Mouse (Mus musculus): ENCODE results near the gene Agap1. TPM values are rescaled to one million over a fixed set of nuclear protein-coding genes. Genes with fewer than 3 reads are reported as not detected.

Gene Agap1
- polyA plus RNA-seq, 1 experiment from 2014 or later: 89.6 TPM

- H3K9me3 ChIP-seq (ENCODE audit: control insufficient read depth, low read length): no peaks in the 10 kb centered on the region
- peaks cover 57% of the 10 kb centered on the region for H3K36me3 ChIP-seq (ENCODE audit: control insufficient read depth, insufficient read depth, low read length)
- H3K9ac ChIP-seq (replicated peaks; ENCODE audit: low read length): no peak overlapping the region
- no peak overlapping the region for H3K4me2 ChIP-seq (ENCODE audit: low read length)
- ATAC-seq (ENCODE audit: low FRiP score, low TSS enrichment): peak; percentile 70
- 37% methylated on average over 26 of the region's 26 CpGs for WGBS
- no peak overlapping the region for H3K4me3 ChIP-seq (replicated peaks; ENCODE audit: low read depth, low read length)
- H3K27ac ChIP-seq (replicated peaks; ENCODE audit: low read depth, low read length): 0 out of 2 replicates have a peak overlapping the region, but pooled peaks have one; percentile 14
- no peaks in the 10 kb centered on the region for H3K27me3 ChIP-seq (ENCODE audit: control insufficient read depth, insufficient read depth, low read length)
- peaks cover 37% of the 10 kb centered on the region for H3K4me1 ChIP-seq (ENCODE audit: control insufficient read depth, insufficient read depth, low read length)
- DNase-seq: peak; percentile 79
Measured at GRCm38 (mm10) chr1:89671110-89671787, 216.6 kb downstream of the Agap1 start.

GRCm38 (mm10) chr1:89673071-89673470 lies 218.5 kb downstream of the Agap1 start:
- no peak overlapping the region for H3K9ac ChIP-seq (replicated peaks; ENCODE audit: low read length)
- H3K27ac ChIP-seq (replicated peaks; ENCODE audit: low read depth, low read length): no peak overlapping the region
- 96% methylated on average over 6 of the region's 6 CpGs for WGBS
- DNase-seq (no peak), ATAC-seq (ENCODE audit: low FRiP score, low TSS enrichment) (no peak)
- no peak overlapping the region for H3K4me2 ChIP-seq (ENCODE audit: low read length)
- no peaks in the 10 kb centered on the region for H3K9me3 ChIP-seq (ENCODE audit: control insufficient read depth, low read length)
- no peaks in the 10 kb centered on the region for H3K27me3 ChIP-seq (ENCODE audit: control insufficient read depth, insufficient read depth, low read length)
- peaks cover 47% of the 10 kb centered on the region for H3K36me3 ChIP-seq (ENCODE audit: control insufficient read depth, insufficient read depth, low read length)
- no peak overlapping the region for H3K4me3 ChIP-seq (replicated peaks; ENCODE audit: low read depth, low read length)
- peaks cover 45% of the 10 kb centered on the region for H3K4me1 ChIP-seq (ENCODE audit: control insufficient read depth, insufficient read depth, low read length)

- peaks cover 47% of the 10 kb centered on the region for H3K36me3 ChIP-seq (ENCODE audit: control insufficient read depth, insufficient read depth, low read length)
- peak; percentile 40 for DNase-seq
- no peaks in the 10 kb centered on the region for H3K27me3 ChIP-seq (ENCODE audit: control insufficient read depth, insufficient read depth, low read length)
- H3K4me1 ChIP-seq (ENCODE audit: control insufficient read depth, insufficient read depth, low read length): peaks cover 46% of the 10 kb centered on the region
- H3K27ac ChIP-seq (replicated peaks; ENCODE audit: low read depth, low read length): no peak overlapping the region
- H3K4me2 ChIP-seq (ENCODE audit: low read length): no peak overlapping the region
- no peak overlapping the region for H3K4me3 ChIP-seq (replicated peaks; ENCODE audit: low read depth, low read length)
- 98% methylated on average over 3 of the region's 3 CpGs for WGBS
- H3K9me3 ChIP-seq (ENCODE audit: control insufficient read depth, low read length): no peaks in the 10 kb centered on the region
- H3K9ac ChIP-seq (replicated peaks; ENCODE audit: low read length): no peak overlapping the region
- ATAC-seq (ENCODE audit: low FRiP score, low TSS enrichment): no peak
Measured at GRCm38 (mm10) chr1:89673686-89674085, 219.1 kb downstream of the Agap1 start.

GRCm38 (mm10) chr1:89674681-89675080 lies 220.1 kb downstream of the Agap1 start:
- DNase-seq (peak; percentile 66), ATAC-seq (ENCODE audit: low FRiP score, low TSS enrichment) (no peak)
- no peak overlapping the region for H3K4me3 ChIP-seq (replicated peaks; ENCODE audit: low read depth, low read length)
- H3K36me3 ChIP-seq (ENCODE audit: control insufficient read depth, insufficient read depth, low read length): peaks cover 43% of the 10 kb centered on the region
- no peak overlapping the region for H3K9ac ChIP-seq (replicated peaks; ENCODE audit: low read length)
- 27% methylated on average over 9 of the region's 9 CpGs for WGBS
- H3K9me3 ChIP-seq (ENCODE audit: control insufficient read depth, low read length): no peaks in the 10 kb centered on the region
- peaks cover 46% of the 10 kb centered on the region for H3K4me1 ChIP-seq (ENCODE audit: control insufficient read depth, insufficient read depth, low read length)
- H3K27me3 ChIP-seq (ENCODE audit: control insufficient read depth, insufficient read depth, low read length): no peaks in the 10 kb centered on the region
- H3K4me2 ChIP-seq (ENCODE audit: low read length): no peak overlapping the region
- 0 out of 2 replicates have a peak overlapping the region, but pooled peaks have one; percentile 38 for H3K27ac ChIP-seq (replicated peaks; ENCODE audit: low read depth, low read length)

GRCm38 (mm10) chr1:89676411-89676810 lies 221.8 kb downstream of the Agap1 start:
- DNase-seq (peak; percentile 74), ATAC-seq (ENCODE audit: low FRiP score, low TSS enrichment) (no peak)
- Histone ChIP-seq H3K9ac (replicated peaks; ENCODE audit: low read length) (no peak overlapping the region), H3K27ac (replicated peaks; ENCODE audit: low read depth, low read length) (no peak overlapping the region), H3K36me3 (ENCODE audit: control insufficient read depth, insufficient read depth, low read length) (peaks cover 37% of the 10 kb centered on the region), H3K4me2 (ENCODE audit: low read length) (no peak overlapping the region), H3K4me1 (ENCODE audit: control insufficient read depth, insufficient read depth, low read length) (peaks cover 36% of the 10 kb centered on the region), H3K27me3 (ENCODE audit: control insufficient read depth, insufficient read depth, low read length) (no peaks in the 10 kb centered on the region), H3K9me3 (ENCODE audit: control insufficient read depth, low read length) (no peaks in the 10 kb centered on the region), H3K4me3 (replicated peaks; ENCODE audit: low read depth, low read length) (no peak overlapping the region)
- 76% methylated on average over 4 of the region's 4 CpGs for WGBS

GRCm38 (mm10) chr1:89680673-89681072 lies 226.1 kb downstream of the Agap1 start:
- Histone ChIP-seq H3K9ac (replicated peaks; ENCODE audit: low read length) (no peak overlapping the region), H3K4me1 (ENCODE audit: control insufficient read depth, insufficient read depth, low read length) (peaks cover 12% of the 10 kb centered on the region; the same call in 1 of the 2 replicates), H3K9me3 (ENCODE audit: control insufficient read depth, low read length) (no peaks in the 10 kb centered on the region), H3K36me3 (ENCODE audit: control insufficient read depth, insufficient read depth, low read length) (peaks cover 21% of the 10 kb centered on the region), H3K4me2 (ENCODE audit: low read length) (no peak overlapping the region), H3K4me3 (replicated peaks; ENCODE audit: low read depth, low read length) (no peak overlapping the region), H3K27me3 (ENCODE audit: control insufficient read depth, insufficient read depth, low read length) (no peaks in the 10 kb centered on the region), H3K27ac (replicated peaks; ENCODE audit: low read depth, low read length) (no peak overlapping the region)
- WGBS: 84% methylated on average over 7 of the region's 7 CpGs
- DNase-seq (no peak), ATAC-seq (ENCODE audit: low FRiP score, low TSS enrichment) (no peak)

- no peak overlapping the region for H3K9ac ChIP-seq (replicated peaks; ENCODE audit: low read length)
- WGBS: 36% methylated on average over 10 of the region's 10 CpGs
- H3K4me2 ChIP-seq (ENCODE audit: low read length): no peak overlapping the region
- peak overlapping the region; percentile 57 for H3K27ac ChIP-seq (replicated peaks; ENCODE audit: low read depth, low read length)
- H3K4me3 ChIP-seq (replicated peaks; ENCODE audit: low read depth, low read length): no peak overlapping the region
- ATAC-seq (ENCODE audit: low FRiP score, low TSS enrichment): no peak
- no peaks in the 10 kb centered on the region for H3K27me3 ChIP-seq (ENCODE audit: control insufficient read depth, insufficient read depth, low read length)
- H3K36me3 ChIP-seq (ENCODE audit: control insufficient read depth, insufficient read depth, low read length): peaks cover 29% of the 10 kb centered on the region
- peak; percentile 46 for DNase-seq
- H3K4me1 ChIP-seq (ENCODE audit: control insufficient read depth, insufficient read depth, low read length): peaks cover 17% of the 10 kb centered on the region
- no peaks in the 10 kb centered on the region for H3K9me3 ChIP-seq (ENCODE audit: control insufficient read depth, low read length)
Measured at GRCm38 (mm10) chr1:89688914-89689313, 234.3 kb downstream of the Agap1 start.

GRCm38 (mm10) chr1:89689544-89690212 lies 235.1 kb downstream of the Agap1 start:
- no peak overlapping the region for H3K4me2 ChIP-seq (ENCODE audit: low read length)
- DNase-seq: peak; percentile 45

GRCm38 (mm10) chr1:89691096-89691495 lies 236.5 kb downstream of the Agap1 start:
- H3K9ac ChIP-seq (replicated peaks; ENCODE audit: low read length): no peak overlapping the region
- no peak overlapping the region for H3K4me2 ChIP-seq (ENCODE audit: low read length)
- no peaks in the 10 kb centered on the region for H3K9me3 ChIP-seq (ENCODE audit: control insufficient read depth, low read length)
- H3K4me1 ChIP-seq (ENCODE audit: control insufficient read depth, insufficient read depth, low read length): peaks cover 17% of the 10 kb centered on the region
- ATAC-seq (ENCODE audit: low FRiP score, low TSS enrichment) (no peak), DNase-seq (no peak)
- H3K27me3 ChIP-seq (ENCODE audit: control insufficient read depth, insufficient read depth, low read length): no peaks in the 10 kb centered on the region
- WGBS: 58% methylated on average over 1 of the region's 1 CpGs
- H3K4me3 ChIP-seq (replicated peaks; ENCODE audit: low read depth, low read length): no peak overlapping the region
- H3K27ac ChIP-seq (replicated peaks; ENCODE audit: low read depth, low read length): no peak overlapping the region
- H3K36me3 ChIP-seq (ENCODE audit: control insufficient read depth, insufficient read depth, low read length): peaks cover 22% of the 10 kb centered on the region

More at GRCm38 (mm10) chr1:89689544-89690212, 235.1 kb downstream of the Agap1 start:
- WGBS: 66% methylated on average over 22 of the region's 22 CpGs
- Histone ChIP-seq H3K27ac (replicated peaks; ENCODE audit: low read depth, low read length) (0 out of 2 replicates have a peak overlapping the region, but pooled peaks have one; percentile 17), H3K9me3 (ENCODE audit: control insufficient read depth, low read length) (no peaks in the 10 kb centered on the region), H3K9ac (replicated peaks; ENCODE audit: low read length) (no peak overlapping the region), H3K36me3 (ENCODE audit: control insufficient read depth, insufficient read depth, low read length) (peaks cover 26% of the 10 kb centered on the region), H3K27me3 (ENCODE audit: control insufficient read depth, insufficient read depth, low read length) (no peaks in the 10 kb centered on the region), H3K4me1 (ENCODE audit: control insufficient read depth, insufficient read depth, low read length) (peaks cover 17% of the 10 kb centered on the region), H3K4me3 (replicated peaks; ENCODE audit: low read depth, low read length) (no peak overlapping the region)
- ATAC-seq (ENCODE audit: low FRiP score, low TSS enrichment): no peak

Measured in midbrain, embryonic 14.5 days (tissue).